Mouse (Mus musculus) ovary, adult 2 months (tissue): ENCODE results near the gene Gm9945. TPM values are rescaled to one million over a fixed set of nuclear protein-coding genes. Genes with fewer than 3 reads are reported as not detected.

ENCODE experiments used
- polyA plus RNA-seq: library from polyadenylated mRNA; depleted of rRNA; stranded (reverse); fragments of >200 nt; gene quantifications from 2 replicates; pipeline ENCODE4 v1.2.3, GENCODE M21; 2012; rRNA removed

The Gm9945 gene
- not detected in 2 replicates for polyA plus RNA-seq

DNA sequence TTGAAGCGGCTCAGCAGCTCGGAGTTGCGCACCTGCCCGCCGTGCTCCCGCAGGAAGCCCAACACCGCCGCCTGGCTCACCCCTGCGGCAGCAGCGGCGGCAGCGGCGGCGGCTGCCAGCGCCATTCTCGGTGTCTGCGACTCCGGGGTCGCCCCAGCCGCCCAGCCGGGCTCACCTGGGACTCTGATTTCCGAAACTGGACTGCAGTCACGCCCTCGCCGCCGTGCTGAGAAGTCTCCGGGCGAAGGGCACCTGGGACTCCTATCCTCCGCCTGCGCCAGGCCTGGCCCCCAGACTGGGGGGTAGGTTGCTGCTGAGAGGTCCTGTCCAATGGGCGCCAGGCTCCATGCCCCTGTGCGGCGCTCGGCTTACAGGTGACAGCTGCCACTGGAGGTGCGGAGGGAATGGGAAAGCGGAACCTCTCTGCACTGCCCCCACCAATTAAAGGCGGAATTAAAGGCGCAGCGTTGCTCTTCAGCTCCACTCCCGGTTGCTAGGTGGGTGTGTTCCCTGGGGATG, at the start of gene Gm9945, which contains the start of gene Sowaha:
Gene Gm9945 (plus strand): TSS at position 384 of the 519 bp plus-strand sequence.
Gene Sowaha (minus strand): TSS at position 492 of the 519 bp plus-strand sequence.

GRCm38 (mm10) chr11:53430670-53431346, 49.2 kb upstream of the Gm9945 start, which contains the start of the genes Uqcrq and Gdf9:
Gene Uqcrq, minus strand, starts transcription at chr11:53430831.
Gene Gdf9, plus strand, starts transcription at chr11:53431023.

GRCm38 (mm10) chr11:53456474-53457371, 23.2 kb upstream of the Gm9945 start, which contains the start of the genes Gm10447 and Shroom1:
Gene Gm10447, minus strand, starts transcription at chr11:53457110.
Gene Shroom1, plus strand, starts transcription at chr11:53457205.

DNA sequence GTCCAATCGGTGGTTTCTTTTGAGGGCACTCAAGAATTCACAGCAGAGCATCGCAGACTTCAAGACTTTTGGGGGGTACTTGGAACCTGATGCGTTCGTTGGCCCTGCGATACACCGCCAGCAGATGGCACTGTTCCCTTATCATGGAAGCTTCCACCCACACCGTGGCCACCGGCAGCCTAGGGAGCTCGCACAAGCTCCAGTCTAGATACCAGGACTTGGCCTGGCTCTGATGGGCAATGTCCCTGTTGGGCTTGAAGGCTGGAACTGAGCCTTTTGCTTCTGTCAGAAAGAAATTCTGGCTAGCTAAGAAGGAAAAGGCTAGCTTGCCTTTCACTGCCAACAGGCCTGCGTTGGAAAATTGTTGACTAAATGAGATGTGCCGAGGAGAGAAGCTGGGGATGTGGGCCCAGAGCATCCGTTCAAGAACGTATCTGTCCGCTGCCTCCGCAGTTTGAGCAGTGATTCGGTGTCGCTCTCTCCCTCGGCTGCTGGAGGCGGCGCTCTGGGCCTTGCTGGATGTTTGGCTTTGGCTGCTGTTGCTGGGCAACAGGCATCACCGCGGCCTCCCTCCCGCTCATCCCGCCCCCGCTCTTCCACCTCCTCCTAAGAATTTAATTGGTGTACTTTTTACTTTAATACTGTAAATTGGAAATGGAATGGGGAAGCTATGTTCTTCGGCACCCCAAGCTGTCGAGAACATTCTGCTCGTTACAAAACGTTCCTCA, 9.8 kb upstream of the Gm9945 start, which contains the start of gene Gm9837:
Gene Gm9837 (minus strand): TSS at position 512 of the 728 bp plus-strand sequence.

DNA sequence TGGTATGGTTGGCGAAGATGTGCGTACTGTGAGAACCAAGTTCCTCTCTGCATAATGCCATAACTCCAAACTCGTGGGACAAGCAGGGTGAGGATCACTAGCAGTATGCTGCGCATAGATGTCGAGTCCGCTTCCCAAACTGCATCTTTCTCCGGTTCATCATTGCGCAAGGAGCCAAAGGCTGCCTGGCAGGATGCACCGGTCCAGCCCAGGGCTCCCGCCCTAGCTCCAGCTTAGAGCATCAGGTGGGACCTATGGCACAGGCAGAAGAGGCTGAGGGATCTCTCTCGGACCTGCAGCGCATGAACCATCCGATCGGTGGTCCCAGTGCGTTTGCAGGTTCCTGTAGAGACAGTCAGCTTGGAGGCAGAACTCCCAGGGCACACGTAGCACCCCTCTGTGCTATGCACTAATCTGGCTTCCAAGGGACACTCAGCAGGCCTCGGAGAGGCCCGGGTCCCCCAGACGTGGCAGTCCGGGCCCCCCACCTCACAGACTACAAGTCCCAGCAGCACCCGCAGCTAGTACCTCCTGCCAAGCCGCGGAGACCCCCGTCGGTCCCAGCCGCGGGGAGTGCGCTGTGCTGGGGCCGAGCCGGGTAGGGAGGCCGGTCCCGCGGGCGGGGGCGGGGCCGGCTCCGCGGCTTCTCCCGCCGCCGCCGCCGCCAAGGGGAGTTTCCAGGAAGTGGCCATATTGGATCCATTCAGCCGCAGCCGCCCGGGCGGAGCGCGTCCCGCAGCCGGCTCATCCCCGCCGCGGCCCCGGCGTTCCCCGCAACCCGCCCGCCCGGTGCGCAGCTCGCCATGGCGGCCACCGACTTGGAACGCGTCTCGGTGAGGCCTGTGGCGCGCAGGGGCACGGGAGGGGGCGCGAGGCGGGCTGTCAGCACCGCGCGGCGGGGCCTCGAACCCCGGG, 39.5 kb downstream of the Gm9945 start, which contains the start of gene Sept8:
Gene Sept8 (plus strand): TSS at position 51 of the 915 bp plus-strand sequence.

Other genes with a start within 250 kb of the Gm9945 start
- 44.7 and 64.8 TPM in 2 replicates for gene Hspa4, start 179.7 kb upstream of the Gm9945 start, polyA plus RNA-seq
- gene Zcchc10, start 155.5 kb upstream of the Gm9945 start, polyA plus RNA-seq = 7.2 and 8.0 TPM in 2 replicates
- 17.8 and 19.3 TPM in 2 replicates for gene Aff4, start 129.3 kb upstream of the Gm9945 start, polyA plus RNA-seq
- gene Leap2, start 57.0 kb upstream of the Gm9945 start, polyA plus RNA-seq = not detected in 2 replicates
- gene Uqcrq, start 49.3 kb upstream of the Gm9945 start, polyA plus RNA-seq = 505 and 545 TPM in 2 replicates
- 88.1 and 116 TPM in 2 replicates for gene Gdf9, start 49.1 kb upstream of the Gm9945 start, polyA plus RNA-seq
- 0.35 and 0.66 TPM in 2 replicates for gene Gm10447, start 23.1 kb upstream of the Gm9945 start, polyA plus RNA-seq
- gene Shroom1, start 23.0 kb upstream of the Gm9945 start, polyA plus RNA-seq = 6.0 and 7.2 TPM in 2 replicates
- not detected in 2 replicates for gene Gm9837, start 9.7 kb upstream of the Gm9945 start, polyA plus RNA-seq
- gene Sowaha, start 108 bp downstream of the Gm9945 start, polyA plus RNA-seq = 1.5 and 1.8 TPM in 2 replicates
- gene Sept8, start 39.1 kb downstream of the Gm9945 start, polyA plus RNA-seq = 33.7 and 34.6 TPM in 2 replicates
- 6.0 and 10.9 TPM in 2 replicates for gene Kif3a, start 87.2 kb downstream of the Gm9945 start, polyA plus RNA-seq
- not detected in 2 replicates for gene Il4, start 138.5 kb downstream of the Gm9945 start, polyA plus RNA-seq
- not detected in 2 replicates for gene Il13, start 154.5 kb downstream of the Gm9945 start, polyA plus RNA-seq
- gene Rad50, start 227.2 kb downstream of the Gm9945 start, polyA plus RNA-seq = 3.8 and 6.3 TPM in 2 replicates
- gene Il5, start 240.6 kb downstream of the Gm9945 start, polyA plus RNA-seq = not detected in 2 replicates